Mouse (Mus musculus): Measurements from ENCODE around the gene Egln1.

DNA sequence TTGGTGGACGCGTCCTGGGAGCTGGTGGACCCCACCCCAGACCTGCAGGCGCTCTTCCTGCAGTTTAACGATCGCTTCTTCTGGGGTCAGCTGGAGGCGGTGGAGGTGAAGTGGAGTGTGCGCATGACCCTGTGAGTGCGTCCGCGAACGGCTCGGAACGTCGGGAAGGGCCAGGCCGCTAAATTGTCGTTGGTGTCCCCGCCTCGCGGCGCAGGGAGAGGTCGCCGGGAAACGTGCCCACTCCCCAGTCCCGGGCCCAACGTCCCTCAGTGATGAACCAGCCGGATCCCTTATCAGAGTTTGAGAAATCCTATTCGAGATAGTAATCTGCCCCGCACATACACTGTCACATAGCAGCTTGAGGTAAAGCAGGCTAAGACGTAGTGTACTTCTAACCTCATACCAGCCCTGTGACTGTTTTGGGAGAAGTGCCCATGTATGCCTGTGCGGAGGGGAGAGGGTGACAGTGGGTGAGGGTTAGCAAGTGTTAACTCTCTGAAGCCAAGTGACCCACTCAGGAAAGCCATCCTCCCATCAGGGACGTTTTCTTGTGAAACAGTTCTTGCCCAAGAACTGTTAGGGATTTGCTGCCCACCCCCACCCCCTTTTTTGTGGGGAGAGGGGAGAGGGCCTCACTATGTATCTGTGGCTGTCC is 50.7 kb downstream of the Egln1 start:
- TF ChIP-seq CTCF (IDR thresholded peaks at IDR 0.05; ENCODE audit: control insufficient read depth, insufficient read depth, insufficient read length) = no peak
- TF ChIP-seq USF1 (IDR thresholded peaks at IDR 0.05; ENCODE audit: low read depth) = no peak
- TF ChIP-seq MYOD1 (IDR thresholded peaks at IDR 0.05; ENCODE audit: control insufficient read depth, insufficient read length, low read depth) = no peak
- no peak for TF ChIP-seq MYOG (IDR thresholded peaks at IDR 0.05; ENCODE audit: control insufficient read depth, extremely low read depth, insufficient read length)
- TF ChIP-seq FOSL1 (IDR thresholded peaks at IDR 0.05; ENCODE audit: insufficient read depth, low read length, poor library complexity, severe bottlenecking) = no peak
